Mouse (Mus musculus): ENCODE measurements at regions not wholly inside any gene's neighbourhood (a gene's known extent, or its start where the extent isn't known, plus 50 kb on each side); places are given as distances from the start of the nearest gene placed in this dataset.
"Not testable (repeated sequence)": the region's sequence is repeated elsewhere in the genome, so short reads cannot be mapped to it uniquely, and the experiment has no call there.

- DNase-seq (ENCODE audit: low spot score in 2 of 2) = no peak
Measured at GRCm38 (mm10) chr11:40536236-40536765, 158.7 kb downstream of the Mat2b start.

- no peak for DNase-seq (ENCODE audit: low spot score in 2 of 2)
Measured at GRCm38 (mm10) chr11:40510325-40511239, 184.4 kb downstream of the Mat2b start.

GRCm38 (mm10) chr11:40491599-40491998 lies 203.4 kb downstream of the Mat2b start:
- no peak for DNase-seq (ENCODE audit: low spot score in 2 of 2)

GRCm38 (mm10) chr11:40478171-40478570 lies 216.8 kb downstream of the Mat2b start:
- DNase-seq (ENCODE audit: low spot score in 2 of 2) = not testable (repeated sequence)

- DNase-seq (ENCODE audit: low spot score in 2 of 2) = no peak
Measured at GRCm38 (mm10) chr11:40477294-40477693, 217.7 kb downstream of the Mat2b start.

GRCm38 (mm10) chr11:40469080-40469705 lies 225.8 kb downstream of the Mat2b start:
- peak in 1 of 2 experiments; percentile 8 for DNase-seq (ENCODE audit: low spot score in 2 of 2)

- no peak for DNase-seq (ENCODE audit: low spot score in 2 of 2)
Measured at GRCm38 (mm10) chr11:40456571-40456970, 238.4 kb downstream of the Mat2b start.

- not testable (repeated sequence) for DNase-seq (ENCODE audit: low spot score in 2 of 2)
Measured at GRCm38 (mm10) chr11:40454994-40455393, 240.0 kb downstream of the Mat2b start.

- no peak for DNase-seq (ENCODE audit: low spot score in 2 of 2)
Measured at GRCm38 (mm10) chr11:40446846-40447245, 248.2 kb downstream of the Mat2b start.

- no peak for DNase-seq (ENCODE audit: low spot score in 2 of 2)
Measured at GRCm38 (mm10) chr11:40434002-40434401, 261.0 kb downstream of the Mat2b start.

GRCm38 (mm10) chr11:40428858-40429257 lies 266.1 kb downstream of the Mat2b start:
- DNase-seq (ENCODE audit: low spot score in 2 of 2) = no peak

GRCm38 (mm10) chr11:40424316-40424715 lies 270.7 kb downstream of the Mat2b start:
- DNase-seq (ENCODE audit: low spot score in 2 of 2) = no peak

- DNase-seq (ENCODE audit: low spot score in 2 of 2) = no peak
Measured at GRCm38 (mm10) chr11:40407571-40407970, 287.4 kb downstream of the Mat2b start.

GRCm38 (mm10) chr11:40402249-40402648 lies 292.8 kb downstream of the Mat2b start:
- DNase-seq (ENCODE audit: low spot score in 2 of 2) = no peak

- DNase-seq (ENCODE audit: low spot score in 2 of 2) = no peak
Measured at GRCm38 (mm10) chr11:40397453-40398104, 297.4 kb downstream of the Mat2b start.

GRCm38 (mm10) chr11:40395331-40395730 lies 299.7 kb downstream of the Mat2b start:
- no peak for DNase-seq (ENCODE audit: low spot score in 2 of 2)

- DNase-seq (ENCODE audit: low spot score in 2 of 2) = no peak
Measured at GRCm38 (mm10) chr11:40394864-40395266, 300.1 kb downstream of the Mat2b start.

- DNase-seq (ENCODE audit: low spot score in 2 of 2) = no peak
Measured at GRCm38 (mm10) chr11:40394283-40394758, 300.7 kb downstream of the Mat2b start.

- DNase-seq (ENCODE audit: low spot score in 2 of 2) = no peak
Measured at GRCm38 (mm10) chr11:40380696-40381095, 314.3 kb downstream of the Mat2b start.

GRCm38 (mm10) chr11:40371696-40372095 lies 323.3 kb downstream of the Mat2b start:
- DNase-seq (ENCODE audit: low spot score in 2 of 2) = no peak

- no peak for DNase-seq (ENCODE audit: low spot score in 2 of 2)
Measured at GRCm38 (mm10) chr11:40366573-40366972, 328.4 kb downstream of the Mat2b start.
